Mouse (Mus musculus): Measurements from ENCODE around the gene Mettl6.

The Mettl6 gene

DNA sequence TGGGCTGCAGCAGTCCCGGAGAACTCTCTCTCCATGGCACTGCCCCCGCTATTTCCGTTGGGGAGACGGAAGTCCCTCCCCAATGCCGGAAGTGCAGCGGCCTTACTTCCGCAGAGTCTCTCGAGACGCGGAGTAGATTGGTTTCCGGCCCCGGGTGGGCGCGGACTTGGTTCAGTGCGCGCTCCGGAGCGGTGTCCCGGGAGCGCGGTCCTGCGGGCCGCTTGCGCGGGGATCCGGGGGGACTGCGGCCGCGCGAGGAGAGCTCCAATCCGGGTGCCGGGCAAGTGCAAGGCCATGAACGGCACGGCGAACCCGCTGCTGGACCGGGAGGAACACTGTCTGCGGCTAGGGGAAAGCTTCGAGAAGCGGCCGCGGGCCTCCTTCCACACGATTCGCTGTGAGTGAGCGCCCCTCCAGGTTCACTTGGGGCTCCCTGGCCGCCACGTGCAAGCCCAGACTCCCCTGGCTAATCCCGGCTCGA, at the start of gene Mettl6:
Gene Mettl6, minus strand, starts transcription at position 66 of the 481 bp plus-strand sequence.
- peak; percentile 95 for DNase-seq (ENCODE audit: low read depth, low spot score)

DNA sequence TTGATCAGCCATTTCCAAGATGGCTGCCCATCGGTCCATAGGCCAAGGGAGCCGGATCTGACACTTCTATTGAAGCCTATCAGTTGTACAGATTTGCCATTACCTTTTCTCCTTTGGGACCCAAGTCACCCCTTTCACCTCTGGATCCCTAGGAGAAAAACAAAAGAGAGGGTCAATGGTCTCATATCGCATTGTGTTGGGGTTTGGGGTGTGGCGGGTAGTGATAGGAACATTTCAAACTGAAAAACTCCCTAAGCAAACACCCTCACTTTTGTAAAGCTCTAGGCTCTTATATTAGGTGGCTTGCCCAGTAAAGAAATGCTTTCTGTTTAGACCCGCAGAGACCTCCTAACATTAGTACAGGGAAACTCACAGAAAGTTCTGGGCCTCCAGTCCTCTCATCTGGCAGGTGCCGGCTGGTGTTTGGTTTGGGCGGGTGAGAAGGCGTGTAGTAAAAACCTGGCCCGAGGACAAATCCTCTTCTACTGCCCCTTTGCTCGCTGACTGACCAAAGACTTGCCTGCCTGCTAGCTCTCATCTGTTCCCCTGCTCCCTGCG, 49.1 kb upstream of the Mettl6 start:
- no peak for DNase-seq (ENCODE audit: low read depth, low spot score)

GRCm38 (mm10) chr14:31537298-31537697, 42.5 kb upstream of the Mettl6 start:
- no peak for DNase-seq (ENCODE audit: low read depth, low spot score)

DNA sequence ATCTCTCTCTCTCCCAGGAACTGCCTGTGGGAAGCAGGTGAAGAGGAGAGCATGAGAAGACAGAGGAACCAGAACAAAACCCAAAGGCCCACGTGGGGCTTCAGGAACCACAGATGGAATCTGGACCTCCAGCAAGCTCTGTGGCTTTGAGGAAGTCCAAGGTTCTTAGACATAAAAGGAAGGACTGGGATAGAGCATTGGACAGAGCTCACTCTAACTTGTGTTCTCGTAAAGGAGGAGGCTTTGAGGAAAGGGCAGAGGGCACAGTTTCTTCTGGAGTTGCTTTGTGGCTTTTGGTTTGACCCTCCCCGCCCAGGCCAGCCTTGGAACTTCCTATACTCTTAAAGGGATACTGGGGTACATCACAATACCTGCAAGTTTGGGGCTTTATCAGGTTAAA, 37.8 kb upstream of the Mettl6 start:
- DNase-seq (ENCODE audit: low read depth, low spot score) = no peak

- DNase-seq (ENCODE audit: low read depth, low spot score) = peak; percentile 79
Measured at GRCm38 (mm10) chr14:31531506-31532148, 36.8 kb upstream of the Mettl6 start.

- no peak for DNase-seq (ENCODE audit: low read depth, low spot score)
Measured at GRCm38 (mm10) chr14:31530847-31531246, 36.0 kb upstream of the Mettl6 start.

DNA sequence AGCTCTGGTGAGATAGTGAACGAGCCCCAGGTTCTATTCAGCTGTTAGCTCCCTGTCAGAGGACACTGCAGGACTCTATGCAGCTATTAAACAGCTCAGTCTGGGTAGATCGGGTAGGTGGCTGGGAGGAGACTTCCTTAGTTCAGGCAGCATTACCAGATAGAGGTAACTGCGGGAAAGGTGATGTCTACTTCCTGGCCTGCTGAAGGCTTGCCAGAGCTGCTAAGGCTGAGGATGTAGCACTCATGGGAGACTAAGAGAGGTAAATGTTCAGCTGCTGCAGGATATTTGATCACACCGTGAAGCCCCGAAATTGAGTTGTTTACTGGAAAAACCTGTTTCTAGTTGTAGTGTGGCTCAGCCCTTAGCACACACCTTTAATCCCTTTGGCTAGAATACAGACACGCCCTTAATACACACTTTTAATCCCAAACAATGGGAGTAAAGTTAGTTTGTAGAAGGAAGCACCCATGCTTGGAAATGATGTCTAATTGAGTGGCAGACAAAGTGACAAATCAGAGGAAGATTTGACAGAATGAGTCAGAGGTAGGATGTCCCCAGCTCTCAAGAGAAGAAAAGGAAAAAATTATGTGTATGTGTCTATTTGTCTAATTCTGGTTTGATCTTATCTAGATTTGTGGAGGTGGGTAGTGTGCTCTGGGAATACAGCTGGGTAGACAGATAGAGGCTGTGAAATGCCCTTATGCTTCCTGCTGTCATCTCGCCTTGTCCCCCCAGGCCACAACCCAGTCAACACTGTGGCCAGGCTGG, 30.4 kb upstream of the Mettl6 start:
- DNase-seq (ENCODE audit: low read depth, low spot score) = peak; percentile 47

- DNase-seq (ENCODE audit: low read depth, low spot score) = no peak
Measured at GRCm38 (mm10) chr14:31521318-31521717, 26.5 kb upstream of the Mettl6 start.

DNA sequence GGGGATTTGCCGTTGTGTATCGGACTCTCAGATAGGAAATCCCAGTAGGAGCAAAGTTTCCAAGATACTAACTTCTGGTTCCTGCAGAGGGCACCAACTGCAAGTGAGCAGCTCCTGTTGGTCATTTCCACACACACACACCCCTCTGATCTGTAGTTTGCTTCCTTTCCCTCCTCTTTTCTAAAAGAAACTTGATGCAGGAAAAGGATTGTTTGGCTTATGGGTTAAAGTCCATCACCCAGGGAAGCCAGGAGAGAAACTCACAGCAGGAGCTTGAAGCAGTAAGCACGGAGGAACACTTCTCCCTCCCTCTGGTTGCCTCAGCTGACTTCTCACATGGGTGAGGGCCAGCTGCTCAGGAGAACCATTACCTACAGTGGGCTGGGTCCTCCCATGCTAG, 24.3 kb upstream of the Mettl6 start:
- no peak for DNase-seq (ENCODE audit: low read depth, low spot score)

GRCm38 (mm10) chr14:31515895-31516294, 21.1 kb upstream of the Mettl6 start:
- no peak for DNase-seq (ENCODE audit: low read depth, low spot score)

- no peak for DNase-seq (ENCODE audit: low read depth, low spot score)
Measured at GRCm38 (mm10) chr14:31510322-31510721, 15.5 kb upstream of the Mettl6 start.

GRCm38 (mm10) chr14:31509911-31510310, 15.1 kb upstream of the Mettl6 start:
- no peak for DNase-seq (ENCODE audit: low read depth, low spot score)

- no peak for DNase-seq (ENCODE audit: low read depth, low spot score)
Measured at GRCm38 (mm10) chr14:31506456-31506855, 11.6 kb upstream of the Mettl6 start.

GRCm38 (mm10) chr14:31503406-31503805, 8.6 kb upstream of the Mettl6 start:
- no peak for DNase-seq (ENCODE audit: low read depth, low spot score)

- DNase-seq (ENCODE audit: low read depth, low spot score) = no peak
Measured at GRCm38 (mm10) chr14:31499526-31499925, 4.7 kb upstream of the Mettl6 start.

GRCm38 (mm10) chr14:31496241-31496646, 1.4 kb upstream of the Mettl6 start:
- DNase-seq (ENCODE audit: low read depth, low spot score) = peak; percentile 43

- peak; percentile 15 for DNase-seq (ENCODE audit: low read depth, low spot score)
Measured at GRCm38 (mm10) chr14:31495538-31495937, 698 bp upstream of the Mettl6 start.

GRCm38 (mm10) chr14:31494349-31494974, 378 bp downstream of the Mettl6 start, which contains the start of gene Eaf1:
Eaf1 (plus strand) TSS chr14:31494399.
- DNase-seq (ENCODE audit: low read depth, low spot score) = peak; percentile 76

DNA sequence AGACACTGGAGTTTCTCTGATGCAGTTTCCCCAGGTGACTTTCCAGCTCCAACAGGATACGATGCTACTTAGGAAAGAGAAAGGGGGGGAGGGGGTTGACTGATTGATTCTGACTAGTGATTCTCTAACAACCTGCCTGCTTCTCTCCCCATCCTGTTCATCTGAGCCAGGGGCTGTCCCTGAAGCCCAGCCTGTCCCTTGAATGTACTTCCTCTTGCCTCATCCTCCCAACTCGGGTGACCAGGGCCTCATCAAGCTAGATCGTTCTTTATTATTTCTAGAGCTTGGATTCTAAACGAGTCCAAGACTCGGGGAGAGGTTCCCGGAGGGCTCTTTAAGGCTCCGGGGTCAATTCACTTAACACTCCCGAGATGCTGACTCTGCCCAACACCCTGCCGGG, 939 bp downstream of the Mettl6 start:
- peak; percentile 33 for DNase-seq (ENCODE audit: low read depth, low spot score)

DNA sequence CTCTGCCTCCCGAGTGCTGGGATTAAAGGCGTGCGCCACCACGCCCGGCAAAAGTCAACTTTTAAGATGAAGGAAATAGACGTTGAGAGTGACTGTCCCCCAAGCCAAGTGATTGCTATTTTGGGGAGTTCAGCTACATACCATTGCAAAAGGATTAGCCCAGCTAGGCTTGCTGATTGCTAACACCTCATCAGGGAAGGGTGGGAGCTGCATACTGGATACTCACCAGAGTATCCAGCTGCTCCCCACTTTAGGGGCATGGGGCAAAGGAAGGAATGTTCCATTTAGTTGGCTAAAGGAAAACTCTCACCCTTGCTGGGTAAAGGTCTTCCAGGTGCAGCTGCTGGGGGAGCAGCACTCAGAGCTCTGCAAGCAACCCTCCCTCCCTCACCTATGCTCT, 6.8 kb downstream of the Mettl6 start:
- no peak for DNase-seq (ENCODE audit: low read depth, low spot score)

GRCm38 (mm10) chr14:31486465-31486864, 8.4 kb downstream of the Mettl6 start:
- no peak for DNase-seq (ENCODE audit: low read depth, low spot score)

GRCm38 (mm10) chr14:31482417-31482816, 12.4 kb downstream of the Mettl6 start:
- DNase-seq (ENCODE audit: low read depth, low spot score) = no peak
